Mouse (Mus musculus): ENCODE measurements around the gene Otud7a.

Gene Otud7a

DNA sequence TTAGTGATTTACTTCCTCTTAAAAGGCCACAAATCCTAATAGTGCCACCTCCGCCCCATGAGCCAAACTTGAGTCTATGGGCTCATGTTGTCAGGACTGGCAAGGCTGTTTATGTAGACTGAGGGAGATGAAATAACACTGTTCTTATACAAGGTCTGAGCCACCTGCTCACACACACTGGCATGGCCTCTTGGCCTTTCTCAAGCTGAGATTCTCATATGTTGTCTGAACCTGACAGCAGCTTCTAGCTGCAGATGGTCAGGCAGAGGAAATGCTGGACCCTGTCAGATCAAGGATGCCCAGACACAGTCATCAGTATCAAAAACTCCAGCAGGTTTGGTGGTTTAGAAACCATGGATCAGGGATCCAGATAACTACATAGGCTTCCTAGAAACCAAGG is 328.7 kb downstream of the Otud7a start:
- intact Hi-C loops (cut with DNase I) = no loop called here

DNA sequence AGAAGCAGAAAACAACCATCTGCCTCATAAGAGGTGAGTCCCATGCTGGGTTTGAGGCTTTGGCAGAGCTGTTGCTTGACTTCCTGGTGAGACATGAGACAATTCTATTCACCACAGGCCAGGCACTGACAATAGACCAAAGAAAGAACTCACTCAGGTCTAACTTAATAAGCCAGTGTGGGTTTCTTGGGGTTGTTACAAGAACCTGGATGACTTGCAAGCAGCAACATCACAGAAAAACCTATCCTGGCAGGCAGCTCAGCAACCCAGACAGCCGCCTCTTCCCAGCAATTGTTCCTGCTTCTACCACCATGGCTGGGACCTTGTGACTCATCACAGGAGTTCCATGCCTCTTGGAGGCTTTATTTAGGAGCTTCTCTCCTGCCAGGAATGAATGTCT is 329.7 kb downstream of the Otud7a start:
- intact Hi-C loops (cut with DNase I) = no loop called here

DNA sequence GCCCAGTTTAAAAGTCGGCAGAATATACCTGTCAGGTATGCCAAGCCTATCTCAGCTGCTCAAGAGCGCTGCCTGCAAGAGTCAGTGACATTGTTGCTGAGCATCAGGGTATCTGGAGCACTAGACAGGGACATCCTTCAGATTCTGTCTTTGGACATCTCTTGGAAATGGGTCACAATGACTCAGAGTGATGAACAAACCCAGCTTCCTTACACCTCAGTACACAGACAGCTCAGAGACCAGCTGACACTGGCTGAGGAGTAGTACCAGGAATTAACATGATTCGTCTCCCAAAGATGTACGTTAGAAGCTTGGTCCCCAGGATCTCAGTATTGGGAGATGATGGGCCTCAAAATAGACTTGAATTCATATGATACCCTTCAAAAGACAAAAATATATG is 332.8 kb downstream of the Otud7a start:
- intact Hi-C loops (cut with DNase I) = no loop called here

- intact Hi-C loops (cut with DNase I) = no loop called here
Measured at GRCm38 (mm10) chr7:63780821-63781220, 336.3 kb downstream of the Otud7a start.

GRCm38 (mm10) chr7:63789743-63790142 is 345.2 kb downstream of the Otud7a start:
- intact Hi-C loops (cut with DNase I) = no loop called here

DNA sequence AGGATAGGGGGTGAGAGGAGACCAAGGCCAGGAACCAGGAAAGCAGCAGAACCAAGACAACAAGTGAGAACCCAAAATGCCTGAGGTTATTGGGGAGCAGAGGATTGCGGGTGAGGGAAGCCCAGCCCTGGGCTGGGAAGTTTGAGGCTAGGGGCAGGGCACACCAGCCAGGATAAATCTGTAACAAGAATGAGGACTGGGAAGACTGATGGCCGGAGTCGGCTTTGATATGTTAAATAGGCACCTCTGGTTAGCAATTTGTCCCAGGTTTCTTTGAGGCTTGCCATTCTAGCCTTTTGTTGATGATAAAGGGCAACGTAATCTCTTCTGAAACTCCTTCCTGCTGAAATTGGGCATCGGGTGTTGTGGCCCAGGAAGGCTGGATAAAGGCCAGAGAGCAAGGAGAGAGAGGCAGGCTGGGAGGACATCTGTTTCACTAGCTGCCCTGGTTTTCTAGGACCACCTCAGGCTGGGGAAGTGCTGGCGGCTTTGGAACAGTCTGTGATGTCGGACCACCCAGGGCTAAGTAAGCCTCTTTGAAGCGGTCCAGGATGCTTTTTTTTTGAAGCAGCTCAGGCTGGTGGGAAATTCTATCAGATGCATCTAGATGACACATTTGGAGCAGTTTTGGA is 351.6 kb downstream of the Otud7a start:
- intact Hi-C loops (cut with DNase I) = no loop called here

DNA sequence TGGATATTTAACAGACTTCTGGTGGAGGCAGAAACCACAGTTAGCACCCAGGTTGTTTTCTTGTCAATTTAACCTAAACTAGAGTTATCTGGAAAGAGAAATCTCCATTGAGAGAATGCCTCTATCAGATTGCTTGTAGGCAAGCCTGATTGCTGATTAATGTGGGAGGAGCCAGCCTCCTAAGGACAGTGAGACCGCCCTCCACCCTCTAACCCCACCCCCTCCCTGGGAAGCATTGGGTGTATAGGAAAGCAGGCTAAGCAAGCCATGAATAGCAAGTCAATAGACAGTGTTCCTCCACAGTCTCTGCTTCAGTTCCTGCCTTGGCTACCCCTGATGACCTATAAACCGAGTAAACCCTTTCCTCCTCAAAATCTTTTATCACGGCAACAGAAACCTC is 353.9 kb downstream of the Otud7a start:
- intact Hi-C loops (cut with DNase I) = no loop called here

GRCm38 (mm10) chr7:63799304-63799703 is 354.8 kb downstream of the Otud7a start:
- intact Hi-C loops (cut with DNase I) = no loop called here

GRCm38 (mm10) chr7:63802751-63803150 is 358.2 kb downstream of the Otud7a start:
- intact Hi-C loops (cut with DNase I) = no loop called here
